Mouse (Mus musculus) embryonic facial prominence, embryonic 10.5 days (tissue): ENCODE results near the gene Zfp319. TPM values are rescaled to one million over a fixed set of nuclear protein-coding genes. Genes with fewer than 3 reads are reported as not detected.
A peak's percentile ranks its signal among the peaks of the same experiment; 100 is the strongest.

Experiments
- DNase-seq: peaks from one replicate; pipeline ENCODE4 v3.0.0-alpha.2; 2017; ENCODE audit warnings: low spot score
- H3K27ac ChIP-seq: fragments of 300-500 bp; sonication (generic); replicated peaks from 2 replicates; pipeline ENCODE4 v1.5.1; 2016; ENCODE audit warnings: mild to moderate bottlenecking
- H3K27me3 ChIP-seq: fragments of 300-500 bp; sonication (generic); replicated peaks from 2 replicates; pipeline ENCODE4 v1.6.1; 2016; ENCODE audit warnings: low read depth, mild to moderate bottlenecking; ENCODE audit not compliant: poor library complexity, severe bottlenecking
- H3K36me3 ChIP-seq: fragments of 300-500 bp; sonication (generic); replicated peaks from 2 replicates; pipeline ENCODE4 v1.6.1; 2016; ENCODE audit warnings: mild to moderate bottlenecking, moderate library complexity
- H3K4me1 ChIP-seq: fragments of 300-500 bp; sonication (generic); 2 replicates; pipeline ENCODE4 v1.6.1; 2016
- H3K4me3 ChIP-seq: fragments of 300-500 bp; sonication (generic); 2 replicates; pipeline ENCODE4 v1.5.1; 2016; ENCODE audit warnings: mild to moderate bottlenecking, moderate library complexity
- H3K9me3 ChIP-seq: fragments of 300-500 bp; sonication (generic); 2 replicates; pipeline ENCODE4 v1.6.1; 2016; ENCODE audit warnings: mild to moderate bottlenecking
- whole genome bisulfite sequencing: fragments of 180-500 bp; shearing (Covaris S2); methylation state at CpG from one replicate; pipeline ENCODE4 v1.1.7; 2016; 5-methylcytosine and 5-hydroxymethylcytosine counted together
- polyA plus RNA-seq: library from polyadenylated mRNA; unstranded; fragments of >200 nt; fragmentation: Nextera tagmentation; extraction: Ambion mirVana; gene quantifications from 2 replicates; pipeline ENCODE4 v1.2.1, GENCODE M21; 2016

Zfp319 gene
- polyA plus RNA-seq, 1 experiment from 2014 or later = 11.5 TPM

DNA sequence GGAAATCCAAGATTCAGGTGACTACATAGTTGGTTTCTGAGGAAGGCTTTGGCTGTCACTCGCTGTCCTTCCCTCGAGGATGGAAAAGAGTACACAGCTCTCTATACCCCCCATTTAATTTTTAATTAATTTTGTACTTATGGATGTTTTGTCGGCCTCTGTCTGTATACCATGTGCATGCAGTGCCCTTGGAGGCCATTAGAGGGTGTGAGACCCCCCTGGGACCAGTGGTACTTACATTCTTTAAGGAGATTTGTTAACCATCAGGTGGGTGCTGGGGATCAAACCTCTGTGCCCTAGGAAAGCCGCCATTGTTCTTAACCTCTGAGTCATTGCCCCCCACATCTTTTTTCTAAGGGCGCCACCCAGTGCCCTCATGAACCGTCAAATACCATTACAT, 12.9 kb upstream of the Zfp319 start:
- DNase-seq = no peak
- Histone ChIP-seq H3K27ac (no peak overlapping the region), H3K4me1 (peaks cover 4% of the 10 kb centered on the region; the same call in 1 of the 2 replicates), H3K36me3 (peaks cover 41% of the 10 kb centered on the region), H3K9me3 (no peaks in the 10 kb centered on the region), H3K4me3 (no peak overlapping the region), H3K27me3 (peaks cover 6% of the 10 kb centered on the region)
- 75% methylated on average over 6 of the region's 6 CpGs for WGBS

DNA sequence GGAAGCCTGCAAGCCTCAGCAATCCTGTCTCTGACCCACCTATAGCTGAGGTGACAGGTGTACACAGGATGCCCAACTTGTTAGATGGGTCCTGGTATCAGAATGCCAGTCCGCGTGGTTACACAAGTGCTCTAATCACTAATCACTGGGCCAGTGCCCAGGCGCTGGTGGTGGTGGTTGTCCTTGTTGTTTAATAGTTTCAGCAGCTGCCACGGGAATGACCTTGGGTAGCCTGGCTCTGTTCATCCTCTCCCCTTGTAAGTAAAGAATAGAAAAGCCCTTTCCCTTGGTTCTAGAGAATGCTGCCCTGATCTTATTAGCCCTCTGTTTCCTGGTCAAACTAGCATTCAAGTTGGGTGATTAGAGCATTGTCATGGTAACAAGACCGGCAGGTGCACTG, 10.0 kb upstream of the Zfp319 start:
- Histone ChIP-seq H3K27me3 (no peaks in the 10 kb centered on the region), H3K4me3 (no peak overlapping the region), H3K9me3 (no peaks in the 10 kb centered on the region), H3K27ac (no peak overlapping the region), H3K4me1 (no peaks in the 10 kb centered on the region; the same call in 1 of the 2 replicates), H3K36me3 (peaks cover 64% of the 10 kb centered on the region)
- 68% methylated on average over 5 of the region's 5 CpGs for WGBS
- no peak for DNase-seq

DNA sequence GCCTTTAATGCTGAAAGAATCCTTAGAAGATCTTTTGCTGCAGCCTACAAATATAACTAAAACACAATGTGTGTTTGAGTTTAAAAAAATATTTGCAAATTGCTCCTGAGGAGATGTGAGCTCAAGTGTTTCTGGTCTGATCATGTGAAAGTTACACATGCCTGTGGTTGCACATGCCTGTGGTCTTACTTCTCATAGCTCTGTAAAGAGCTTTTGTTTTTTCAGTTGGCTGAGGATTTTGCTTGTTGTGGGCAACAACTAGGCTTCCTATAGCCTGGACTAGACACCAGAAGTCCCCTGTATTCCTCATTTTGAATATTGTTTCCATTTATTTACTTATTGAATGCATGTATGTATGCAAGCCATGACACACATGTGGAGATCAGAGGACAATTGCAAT, 4.6 kb upstream of the Zfp319 start:
- Histone ChIP-seq H3K4me3 (no peak overlapping the region), H3K9me3 (no peaks in the 10 kb centered on the region), H3K27me3 (no peaks in the 10 kb centered on the region), H3K36me3 (peaks cover 51% of the 10 kb centered on the region), H3K4me1 (peaks cover 6% of the 10 kb centered on the region), H3K27ac (no peak overlapping the region)
- no peak for DNase-seq

DNA sequence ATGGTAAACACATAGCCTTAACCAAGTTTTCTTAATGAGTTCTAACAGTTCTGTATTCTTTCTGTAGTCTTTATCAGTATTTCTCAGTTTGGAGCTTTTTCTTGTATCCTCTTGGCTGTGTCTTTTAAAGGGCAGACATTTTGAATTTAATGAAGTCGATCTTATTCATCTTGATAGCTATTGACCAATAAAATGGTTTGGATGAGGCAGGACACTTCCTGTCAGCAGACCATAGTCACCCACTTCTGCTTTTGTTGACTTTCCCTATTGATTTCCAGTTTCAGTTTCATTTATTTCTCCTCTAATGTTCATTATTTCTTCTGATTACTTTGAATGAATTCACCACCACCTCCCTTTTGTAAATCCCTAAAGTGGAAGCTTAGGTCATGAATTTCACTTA, 4.0 kb upstream of the Zfp319 start:
- no peak overlapping the region for H3K4me3 ChIP-seq
- 94% methylated on average over 1 of the region's 1 CpGs for WGBS
- no peaks in the 10 kb centered on the region for H3K9me3 ChIP-seq
- H3K4me1 ChIP-seq = peaks cover 12% of the 10 kb centered on the region
- no peak overlapping the region for H3K27ac ChIP-seq
- no peaks in the 10 kb centered on the region for H3K27me3 ChIP-seq
- no peak for DNase-seq
- H3K36me3 ChIP-seq = peaks cover 50% of the 10 kb centered on the region

DNA sequence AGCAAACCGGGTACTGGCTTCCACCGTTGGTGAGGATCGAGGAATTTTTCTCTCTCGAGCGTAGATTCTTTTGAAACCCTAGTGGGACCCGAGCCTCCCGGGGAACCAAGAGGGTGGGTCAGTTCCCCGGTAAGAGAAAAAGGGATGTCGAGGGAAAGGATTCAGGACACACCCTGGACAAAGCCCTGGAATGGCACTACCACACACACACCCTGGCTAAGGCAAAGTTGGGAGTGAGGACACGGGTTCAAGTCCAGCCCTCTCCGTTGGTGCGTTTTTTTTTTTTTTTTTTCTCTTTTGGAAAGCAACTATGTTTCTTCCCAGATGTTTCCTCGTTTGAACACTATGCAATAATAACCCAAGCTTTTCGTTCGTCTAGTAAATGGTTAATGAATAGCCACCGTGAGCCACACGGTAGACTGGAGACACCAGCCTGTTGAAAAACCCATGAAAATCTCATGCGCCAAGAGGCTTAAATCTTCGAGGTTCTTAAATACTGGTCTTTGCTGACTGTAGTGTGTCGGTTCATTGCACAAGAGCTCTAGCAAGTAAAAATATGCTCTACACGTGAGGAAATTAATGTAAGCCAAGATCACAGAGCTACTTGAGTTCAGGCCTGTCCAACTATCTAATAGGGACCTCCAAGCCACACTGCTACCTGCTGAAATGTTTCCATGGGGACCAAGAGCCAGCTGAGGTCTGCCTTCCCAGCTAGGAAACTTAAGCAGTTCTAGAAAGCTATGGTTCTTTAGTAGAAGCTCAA, 868 bp upstream of the Zfp319 start:
- H3K4me3 ChIP-seq = peak overlapping the region; percentile 92

DNA sequence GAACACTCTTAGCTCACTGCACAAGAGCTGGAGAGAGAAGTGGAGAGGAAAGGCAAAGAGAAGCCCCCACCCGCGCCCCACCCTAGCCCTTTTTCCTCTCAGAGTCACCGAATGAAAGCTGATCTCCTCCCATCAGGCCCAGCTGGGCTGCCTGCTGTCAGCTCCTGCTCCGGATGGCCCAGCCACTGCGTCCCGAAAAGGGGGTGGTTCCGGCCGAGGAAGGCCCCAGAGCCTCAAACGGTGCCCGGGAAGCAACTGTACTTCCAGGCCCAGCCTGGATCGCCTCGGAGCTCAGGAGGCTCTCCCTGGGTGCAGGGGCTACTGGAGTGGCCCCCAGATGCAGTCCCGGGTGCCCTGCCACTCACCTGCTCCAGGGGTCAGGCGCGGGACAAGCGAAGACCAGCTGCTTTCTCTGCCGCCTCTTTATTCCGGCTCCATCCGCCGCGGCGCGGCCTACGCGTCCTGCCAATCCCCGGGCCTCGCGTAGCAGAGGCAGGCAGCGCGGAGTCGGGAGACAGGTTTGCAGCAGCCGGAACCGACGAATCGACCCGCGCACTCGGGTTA, 512 bp downstream of the Zfp319 start:
- peaks cover 55% of the 10 kb centered on the region for H3K36me3 ChIP-seq
- under 1% methylated on average over 38 of the region's 38 CpGs for WGBS

More for the DNA sequence above, 868 bp upstream of the Zfp319 start:
- H3K4me1 ChIP-seq = peaks cover 26% of the 10 kb centered on the region
- H3K27me3 ChIP-seq = no peaks in the 10 kb centered on the region
- H3K9me3 ChIP-seq = no peaks in the 10 kb centered on the region
- peaks cover 46% of the 10 kb centered on the region for H3K36me3 ChIP-seq
- peak overlapping the region; percentile 97 for H3K27ac ChIP-seq
- DNase-seq = no peak
- 31% methylated on average over 21 of the region's 21 CpGs for WGBS

DNA sequence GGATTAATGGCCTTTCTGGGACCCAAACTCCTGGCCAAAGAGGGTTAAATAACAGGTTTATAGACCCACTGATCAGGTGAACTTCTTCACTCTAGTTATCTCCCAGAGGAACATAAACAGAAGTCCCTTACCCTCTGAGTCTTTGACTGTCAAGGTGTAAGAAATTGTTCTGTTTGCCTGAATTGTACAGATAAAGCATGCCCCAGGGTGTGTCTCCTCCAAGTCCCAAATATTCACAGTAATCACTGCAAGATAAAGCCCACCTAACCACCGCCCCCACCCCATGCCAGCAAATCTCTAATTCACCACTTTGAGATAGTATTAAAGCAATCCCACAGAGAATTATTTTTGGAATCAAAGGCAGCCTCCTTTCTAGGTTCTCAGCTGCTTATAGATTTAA, 1.4 kb downstream of the Zfp319 start:
- no peaks in the 10 kb centered on the region for H3K9me3 ChIP-seq
- peaks cover 28% of the 10 kb centered on the region for H3K4me1 ChIP-seq
- 82% methylated on average over 1 of the region's 1 CpGs for WGBS
- DNase-seq = no peak
- no peaks in the 10 kb centered on the region for H3K27me3 ChIP-seq
- H3K27ac ChIP-seq = no peak overlapping the region
- H3K36me3 ChIP-seq = peaks cover 64% of the 10 kb centered on the region
- H3K4me3 ChIP-seq = peak overlapping the region; percentile 92

More for the DNA sequence above, 512 bp downstream of the Zfp319 start:
- peaks cover 26% of the 10 kb centered on the region for H3K4me1 ChIP-seq
- H3K4me3 ChIP-seq = peak overlapping the region; percentile 92
- peak overlapping the region; percentile 97 for H3K27ac ChIP-seq
- no peaks in the 10 kb centered on the region for H3K27me3 ChIP-seq
- no peaks in the 10 kb centered on the region for H3K9me3 ChIP-seq
- no peak for DNase-seq

DNA sequence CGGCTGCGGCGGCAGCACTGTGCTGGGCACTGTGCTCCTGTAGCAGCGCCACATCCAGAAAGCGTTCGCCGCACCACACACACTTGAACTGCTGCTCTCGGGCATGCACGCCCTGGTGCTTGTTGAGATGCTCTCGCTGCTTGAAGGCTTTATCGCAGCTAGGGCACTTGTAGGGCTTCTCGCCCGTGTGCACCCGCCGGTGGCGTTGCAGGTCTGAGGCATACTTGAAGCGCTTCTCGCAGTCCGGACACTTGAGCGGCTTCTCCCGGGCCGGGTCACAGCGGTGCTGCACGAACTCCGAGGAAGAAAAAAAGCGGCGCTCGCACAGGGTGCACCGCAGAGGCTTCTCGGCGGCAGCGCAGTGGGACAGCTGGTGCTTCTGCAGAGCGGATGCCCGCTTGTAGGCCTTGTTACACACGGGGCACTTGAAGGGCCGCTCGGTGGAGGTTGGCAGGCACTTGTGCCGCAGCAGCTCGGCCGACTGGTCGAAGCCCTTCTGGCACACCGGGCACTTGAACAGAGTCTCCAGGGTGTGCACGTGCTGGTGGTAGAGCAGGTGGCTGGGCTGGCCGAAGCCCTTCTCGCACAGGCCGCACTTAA, 3.8 kb downstream of the Zfp319 start:
- WGBS = 86% methylated on average over 46 of the region's 46 CpGs
- Histone ChIP-seq H3K27ac (no peak overlapping the region), H3K36me3 (peaks cover 65% of the 10 kb centered on the region), H3K4me3 (no peak overlapping the region), H3K4me1 (peaks cover 31% of the 10 kb centered on the region), H3K9me3 (no peaks in the 10 kb centered on the region), H3K27me3 (no peaks in the 10 kb centered on the region)
- no peak for DNase-seq

DNA sequence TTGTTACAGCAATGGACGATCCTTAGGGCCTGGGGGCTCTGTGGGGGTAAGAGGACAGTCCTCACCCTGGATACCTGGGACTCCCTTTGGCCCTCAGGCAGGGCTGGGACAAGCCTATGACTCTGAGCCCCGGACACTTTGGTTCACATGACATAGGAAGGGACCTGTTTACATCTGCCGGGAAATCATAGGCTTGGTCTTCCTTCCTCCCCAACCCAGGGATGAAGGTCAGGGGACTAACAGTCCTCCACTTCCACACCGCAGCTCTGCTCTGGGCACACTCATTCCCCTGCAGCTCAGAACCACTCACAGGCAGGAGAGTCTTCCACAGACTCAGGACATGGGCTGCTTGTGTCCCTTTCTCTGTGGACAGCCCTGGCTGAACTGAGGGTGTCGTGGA, 4.9 kb downstream of the Zfp319 start:
- WGBS = 91% methylated on average over 5 of the region's 5 CpGs
- H3K27ac ChIP-seq = no peak overlapping the region
- H3K27me3 ChIP-seq = peaks cover 2% of the 10 kb centered on the region; the same call in 1 of the 2 replicates
- DNase-seq = no peak
- H3K9me3 ChIP-seq = no peaks in the 10 kb centered on the region
- no peak overlapping the region for H3K4me3 ChIP-seq
- H3K36me3 ChIP-seq = peaks cover 65% of the 10 kb centered on the region
- H3K4me1 ChIP-seq = peaks cover 27% of the 10 kb centered on the region

DNA sequence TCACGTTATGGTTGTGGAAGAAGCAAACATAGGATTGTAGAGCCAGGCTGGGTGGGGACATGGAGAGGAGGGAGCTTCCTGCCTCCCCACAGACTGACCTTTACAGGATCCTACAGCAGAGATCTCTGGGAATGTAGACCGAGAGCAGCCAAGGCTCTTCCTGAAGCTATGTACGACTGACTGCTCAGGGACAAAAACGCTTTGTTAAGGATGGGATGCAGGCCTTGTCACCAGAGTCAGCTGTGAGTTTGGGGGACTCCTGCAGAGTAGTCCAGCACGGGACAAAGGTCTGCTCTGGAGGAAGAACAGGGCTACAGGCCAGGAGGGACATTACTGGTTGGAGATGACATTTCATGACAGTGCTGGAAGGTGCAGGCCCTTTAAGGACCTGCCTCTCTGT, 7.1 kb downstream of the Zfp319 start:
- peaks cover 26% of the 10 kb centered on the region for H3K4me1 ChIP-seq
- DNase-seq = no peak
- H3K4me3 ChIP-seq = no peak overlapping the region
- no peak overlapping the region for H3K27ac ChIP-seq
- H3K36me3 ChIP-seq = peaks cover 61% of the 10 kb centered on the region
- peaks cover 22% of the 10 kb centered on the region for H3K27me3 ChIP-seq
- no peaks in the 10 kb centered on the region for H3K9me3 ChIP-seq
- 46% methylated on average over 5 of the region's 5 CpGs for WGBS

DNA sequence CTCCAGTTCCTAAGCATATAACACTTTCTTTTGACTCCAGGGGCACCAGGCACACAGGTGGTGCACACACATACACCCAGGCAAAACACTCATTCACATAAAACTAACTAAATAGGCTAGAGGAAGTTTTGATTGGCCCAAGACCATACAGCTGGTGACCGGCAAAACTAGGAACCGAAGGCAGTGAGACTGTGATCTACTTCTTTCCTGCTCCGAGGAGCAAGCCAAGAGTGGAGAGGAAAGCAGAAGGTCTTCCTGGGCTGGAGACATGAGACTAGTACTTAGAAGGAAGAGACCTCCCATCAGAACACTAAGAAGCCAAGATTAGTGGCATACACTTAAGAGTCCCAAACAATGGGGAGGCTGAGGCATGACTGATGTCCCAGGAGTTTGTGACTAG, 8.5 kb downstream of the Zfp319 start:
- 93% methylated on average over 3 of the region's 3 CpGs for WGBS
- Histone ChIP-seq H3K4me3 (no peak overlapping the region), H3K9me3 (peaks cover under 1% of the 10 kb centered on the region; the same call in 1 of the 2 replicates), H3K4me1 (peaks cover 22% of the 10 kb centered on the region), H3K27me3 (peaks cover 37% of the 10 kb centered on the region), H3K36me3 (peaks cover 47% of the 10 kb centered on the region), H3K27ac (no peak overlapping the region)
- DNase-seq = no peak

DNA sequence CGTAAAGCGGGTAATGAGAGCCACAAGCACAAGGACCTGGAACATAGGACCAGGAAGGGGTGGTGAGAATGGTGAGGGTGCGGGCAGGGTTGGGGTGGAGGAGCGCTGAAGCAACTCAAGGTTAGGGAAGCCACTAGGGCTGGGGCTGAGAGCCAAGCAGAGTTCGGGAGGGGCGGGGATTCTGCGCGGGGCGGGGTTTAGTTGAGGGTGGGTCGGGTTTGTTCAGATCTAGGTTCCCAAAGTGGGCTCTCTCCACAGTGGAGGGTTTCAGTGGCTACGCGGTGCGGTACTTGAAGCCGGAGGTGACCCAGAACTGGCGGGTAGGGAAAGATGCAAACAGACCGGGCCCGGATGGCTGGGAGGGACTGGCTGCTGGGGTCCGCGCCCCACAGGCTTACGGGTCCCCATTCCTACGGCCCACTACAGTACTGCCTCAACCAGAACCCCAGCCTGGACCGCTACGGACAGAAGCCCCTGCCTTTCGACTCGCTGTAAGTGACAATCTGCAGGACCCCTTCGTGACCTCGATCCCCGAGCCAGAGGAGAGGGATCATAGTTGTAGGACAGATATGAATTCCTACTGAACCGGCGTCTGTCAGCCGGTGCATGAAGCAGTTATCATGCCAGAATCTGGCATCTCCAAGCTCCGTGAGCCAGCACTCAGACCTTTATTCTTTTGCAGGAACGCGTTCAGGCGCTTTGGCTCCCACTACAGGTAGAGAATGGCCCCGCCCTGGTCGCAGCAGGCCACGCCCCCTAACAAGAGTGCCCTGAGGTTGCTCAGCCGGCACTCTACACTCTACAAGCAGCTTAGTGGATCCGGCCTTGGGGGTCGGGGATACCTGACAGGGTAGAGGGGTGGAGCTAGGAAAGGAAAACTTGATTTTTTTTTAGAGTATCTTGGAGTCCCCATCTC, 11.3 kb downstream of the Zfp319 start:
- Histone ChIP-seq H3K4me1 (peaks cover 22% of the 10 kb centered on the region), H3K27ac (no peak overlapping the region; the same call in 1 of the 2 replicates), H3K36me3 (peaks cover 19% of the 10 kb centered on the region), H3K27me3 (peaks cover 38% of the 10 kb centered on the region), H3K4me3 (peak overlapping the region; percentile 58), H3K9me3 (peaks cover 5% of the 10 kb centered on the region; the same call in 1 of the 2 replicates)
- DNase-seq = peak; percentile 74
- 2% methylated on average over 41 of the region's 41 CpGs for WGBS
